Mouse (Mus musculus): Measurements from ENCODE around the gene Clgn. TPM values are rescaled to one million over a fixed set of nuclear protein-coding genes. Genes with fewer than 3 reads are reported as not detected.
"Not testable (repeated sequence)": the region's sequence is repeated elsewhere in the genome, so short reads cannot be mapped to it uniquely, and the experiment has no call there.

Clgn gene
- polyA plus RNA-seq, 1 experiment from 2014 or later = 0.20 TPM

DNA sequence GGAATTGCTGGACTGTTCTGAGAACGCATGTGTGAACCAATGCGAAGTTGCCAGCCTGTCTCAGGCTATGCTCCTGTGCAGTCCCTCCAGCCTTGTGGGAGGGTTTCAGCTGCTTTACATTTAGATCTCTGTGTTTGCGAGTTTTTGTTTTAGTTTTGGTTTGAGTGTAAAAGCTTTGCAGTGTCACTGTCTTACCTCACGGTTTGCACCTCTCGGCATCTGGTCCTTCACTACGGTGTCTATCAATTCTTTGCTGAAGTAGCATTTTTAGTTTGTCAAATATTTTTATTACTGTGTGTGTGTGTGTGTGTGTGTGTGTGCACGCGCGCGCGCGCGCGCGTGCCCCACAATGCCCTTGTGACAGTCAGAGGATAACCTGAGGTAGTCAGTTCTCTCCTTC lies 27.2 kb downstream of the Clgn start:
- no peak for ATAC-seq (ENCODE audit: low FRiP score, low TSS enrichment)
- no peaks in the 10 kb centered on the region for H3K36me3 ChIP-seq (ENCODE audit: control insufficient read depth, insufficient read depth, low read length)
- no peak overlapping the region for H3K9ac ChIP-seq (ENCODE audit: low read depth, low read length)
- H3K4me3 ChIP-seq (ENCODE audit: low read length) = no peak overlapping the region
- WGBS = 95% methylated on average over 15 of the region's 15 CpGs
- H3K9me3 ChIP-seq (ENCODE audit: control insufficient read depth, low read length) = no peaks in the 10 kb centered on the region
- H3K4me2 ChIP-seq (replicated peaks; ENCODE audit: low read depth, low read length) = no peak overlapping the region
- no peaks in the 10 kb centered on the region for H3K4me1 ChIP-seq (ENCODE audit: control insufficient read depth, insufficient read depth, low read length)
- H3K27ac ChIP-seq (ENCODE audit: low read depth, low read length) = no peak overlapping the region
- no peaks in the 10 kb centered on the region for H3K27me3 ChIP-seq (ENCODE audit: control insufficient read depth, insufficient read depth, low read length)

DNA sequence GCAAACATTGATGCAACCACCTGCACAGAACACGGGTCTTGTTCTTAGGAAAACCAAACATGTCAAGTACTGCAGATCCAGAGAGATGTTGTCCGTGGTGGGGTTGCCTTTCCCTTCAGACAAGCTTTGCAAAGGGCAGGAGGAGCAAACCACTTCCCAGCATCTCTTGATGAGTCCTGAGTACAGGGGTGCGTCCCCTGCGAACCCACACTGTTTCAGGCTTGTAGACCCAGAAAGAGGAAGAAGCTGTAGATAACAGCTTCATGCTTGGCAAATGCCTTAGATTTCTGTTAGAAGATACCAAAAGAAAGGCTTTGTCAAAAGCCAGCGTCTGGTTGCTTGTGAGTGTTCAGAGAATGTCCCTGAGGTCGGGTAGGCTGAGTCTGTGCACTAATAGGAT lies 28.3 kb downstream of the Clgn start:
- 80% methylated on average over 6 of the region's 6 CpGs for WGBS
- Histone ChIP-seq H3K4me1 (ENCODE audit: control insufficient read depth, insufficient read depth, low read length) (no peaks in the 10 kb centered on the region), H3K27ac (ENCODE audit: low read depth, low read length) (no peak overlapping the region)

GRCm38 (mm10) chr8:83418805-83419516 lies 29.3 kb downstream of the Clgn start:
- 90% methylated on average over 11 of the region's 11 CpGs for WGBS
- H3K9me3 ChIP-seq (ENCODE audit: control insufficient read depth, low read length) = no peaks in the 10 kb centered on the region
- no peaks in the 10 kb centered on the region for H3K36me3 ChIP-seq (ENCODE audit: control insufficient read depth, insufficient read depth, low read length)
- no peak for ATAC-seq (ENCODE audit: low FRiP score, low TSS enrichment)
- no peak overlapping the region for H3K4me3 ChIP-seq (ENCODE audit: low read length)
- H3K4me1 ChIP-seq (ENCODE audit: control insufficient read depth, insufficient read depth, low read length) = no peaks in the 10 kb centered on the region
- no peak overlapping the region for H3K4me2 ChIP-seq (replicated peaks; ENCODE audit: low read depth, low read length)
- H3K9ac ChIP-seq (ENCODE audit: low read depth, low read length) = no peak overlapping the region
- no peak overlapping the region for H3K27ac ChIP-seq (ENCODE audit: low read depth, low read length)
- H3K27me3 ChIP-seq (ENCODE audit: control insufficient read depth, insufficient read depth, low read length) = no peaks in the 10 kb centered on the region

More for the DNA sequence above, 28.3 kb downstream of the Clgn start:
- no peaks in the 10 kb centered on the region for H3K27me3 ChIP-seq (ENCODE audit: control insufficient read depth, insufficient read depth, low read length)
- no peak overlapping the region for H3K9ac ChIP-seq (ENCODE audit: low read depth, low read length)
- no peaks in the 10 kb centered on the region for H3K36me3 ChIP-seq (ENCODE audit: control insufficient read depth, insufficient read depth, low read length)
- no peak overlapping the region for H3K4me2 ChIP-seq (replicated peaks; ENCODE audit: low read depth, low read length)
- no peaks in the 10 kb centered on the region for H3K9me3 ChIP-seq (ENCODE audit: control insufficient read depth, low read length)
- no peak overlapping the region for H3K4me3 ChIP-seq (ENCODE audit: low read length)
- ATAC-seq (ENCODE audit: low FRiP score, low TSS enrichment) = no peak

DNA sequence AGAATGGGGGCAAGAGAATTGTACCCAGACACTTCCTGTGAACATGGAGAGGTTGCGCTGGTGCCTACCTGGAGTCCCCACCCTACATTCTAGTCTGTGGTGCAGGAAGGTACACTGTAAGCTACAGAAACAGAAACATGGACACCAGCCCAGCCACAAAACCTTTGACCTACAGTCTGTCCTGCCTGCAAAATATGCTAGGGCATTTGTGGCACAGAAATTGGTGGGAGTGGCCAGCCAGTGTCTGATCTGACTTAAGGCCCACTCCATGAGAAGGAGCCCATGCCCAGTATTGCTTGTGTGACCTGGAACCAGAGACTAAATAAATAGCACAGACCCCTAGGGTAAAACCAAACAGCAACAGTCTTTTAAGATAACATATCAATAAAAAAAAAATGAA lies 31.7 kb downstream of the Clgn start:
- ATAC-seq (ENCODE audit: low FRiP score, low TSS enrichment) = no peak
- Histone ChIP-seq H3K27me3 (ENCODE audit: control insufficient read depth, insufficient read depth, low read length) (no peaks in the 10 kb centered on the region), H3K4me3 (ENCODE audit: low read length) (no peak overlapping the region), H3K9me3 (ENCODE audit: control insufficient read depth, low read length) (no peaks in the 10 kb centered on the region), H3K27ac (ENCODE audit: low read depth, low read length) (no peak overlapping the region), H3K4me1 (ENCODE audit: control insufficient read depth, insufficient read depth, low read length) (no peaks in the 10 kb centered on the region), H3K36me3 (ENCODE audit: control insufficient read depth, insufficient read depth, low read length) (no peaks in the 10 kb centered on the region), H3K9ac (ENCODE audit: low read depth, low read length) (no peak overlapping the region), H3K4me2 (replicated peaks; ENCODE audit: low read depth, low read length) (no peak overlapping the region)
- 95% methylated on average over 1 of the region's 1 CpGs for WGBS

- 69% methylated on average over 13 of the region's 13 CpGs for WGBS
- no peaks in the 10 kb centered on the region for H3K4me1 ChIP-seq (ENCODE audit: control insufficient read depth, insufficient read depth, low read length)
These were observed 33.6 kb downstream of the Clgn start for GRCm38 (mm10) chr8:83423032-83423825.

GRCm38 (mm10) chr8:83425202-83425601 lies 35.5 kb downstream of the Clgn start:
- Histone ChIP-seq H3K4me2 (replicated peaks; ENCODE audit: low read depth, low read length) (no peak overlapping the region), H3K4me1 (ENCODE audit: control insufficient read depth, insufficient read depth, low read length) (no peaks in the 10 kb centered on the region), H3K9ac (ENCODE audit: low read depth, low read length) (no peak overlapping the region), H3K9me3 (ENCODE audit: control insufficient read depth, low read length) (no peaks in the 10 kb centered on the region), H3K4me3 (ENCODE audit: low read length) (no peak overlapping the region), H3K27me3 (ENCODE audit: control insufficient read depth, insufficient read depth, low read length) (no peaks in the 10 kb centered on the region), H3K36me3 (ENCODE audit: control insufficient read depth, insufficient read depth, low read length) (no peaks in the 10 kb centered on the region), H3K27ac (ENCODE audit: low read depth, low read length) (no peak overlapping the region)
- ATAC-seq (ENCODE audit: low FRiP score, low TSS enrichment) = no peak
- 89% methylated on average over 6 of the region's 6 CpGs for WGBS

More at GRCm38 (mm10) chr8:83423032-83423825, 33.6 kb downstream of the Clgn start:
- H3K36me3 ChIP-seq (ENCODE audit: control insufficient read depth, insufficient read depth, low read length) = no peaks in the 10 kb centered on the region
- H3K27ac ChIP-seq (ENCODE audit: low read depth, low read length) = no peak overlapping the region
- no peak overlapping the region for H3K4me2 ChIP-seq (replicated peaks; ENCODE audit: low read depth, low read length)
- no peak overlapping the region for H3K4me3 ChIP-seq (ENCODE audit: low read length)
- no peaks in the 10 kb centered on the region for H3K27me3 ChIP-seq (ENCODE audit: control insufficient read depth, insufficient read depth, low read length)
- no peaks in the 10 kb centered on the region for H3K9me3 ChIP-seq (ENCODE audit: control insufficient read depth, low read length)
- no peak for ATAC-seq (ENCODE audit: low FRiP score, low TSS enrichment)
- H3K9ac ChIP-seq (ENCODE audit: low read depth, low read length) = no peak overlapping the region

- Histone ChIP-seq H3K36me3 (ENCODE audit: control insufficient read depth, insufficient read depth, low read length) (no peaks in the 10 kb centered on the region), H3K27ac (ENCODE audit: low read depth, low read length) (no peak overlapping the region), H3K27me3 (ENCODE audit: control insufficient read depth, insufficient read depth, low read length) (no peaks in the 10 kb centered on the region), H3K9me3 (ENCODE audit: control insufficient read depth, low read length) (no peaks in the 10 kb centered on the region), H3K4me3 (ENCODE audit: low read length) (no peak overlapping the region), H3K4me1 (ENCODE audit: control insufficient read depth, insufficient read depth, low read length) (no peaks in the 10 kb centered on the region), H3K4me2 (replicated peaks; ENCODE audit: low read depth, low read length) (no peak overlapping the region), H3K9ac (ENCODE audit: low read depth, low read length) (no peak overlapping the region)
- WGBS = 52% methylated on average over 11 of the region's 11 CpGs
- no peak for ATAC-seq (ENCODE audit: low FRiP score, low TSS enrichment)
These were observed 36.6 kb downstream of the Clgn start for GRCm38 (mm10) chr8:83426104-83426759.

- H3K4me3 ChIP-seq (ENCODE audit: low read length) = no peak overlapping the region
- no peak overlapping the region for H3K9ac ChIP-seq (ENCODE audit: low read depth, low read length)
- WGBS = 70% methylated on average over 7 of the region's 7 CpGs
- H3K27ac ChIP-seq (ENCODE audit: low read depth, low read length) = no peak overlapping the region
- H3K4me1 ChIP-seq (ENCODE audit: control insufficient read depth, insufficient read depth, low read length) = no peaks in the 10 kb centered on the region
- H3K36me3 ChIP-seq (ENCODE audit: control insufficient read depth, insufficient read depth, low read length) = no peaks in the 10 kb centered on the region
- no peaks in the 10 kb centered on the region for H3K27me3 ChIP-seq (ENCODE audit: control insufficient read depth, insufficient read depth, low read length)
- ATAC-seq (ENCODE audit: low FRiP score, low TSS enrichment) = no peak
- H3K4me2 ChIP-seq (replicated peaks; ENCODE audit: low read depth, low read length) = no peak overlapping the region
- no peaks in the 10 kb centered on the region for H3K9me3 ChIP-seq (ENCODE audit: control insufficient read depth, low read length)
These were observed 37.3 kb downstream of the Clgn start for GRCm38 (mm10) chr8:83426949-83427348.

GRCm38 (mm10) chr8:83428621-83429020 lies 39.0 kb downstream of the Clgn start:
- not testable (repeated sequence) for H3K9ac ChIP-seq (ENCODE audit: low read depth, low read length); ATAC-seq (ENCODE audit: low FRiP score, low TSS enrichment); H3K27ac ChIP-seq (ENCODE audit: low read depth, low read length); H3K4me1 ChIP-seq (ENCODE audit: control insufficient read depth, insufficient read depth, low read length); H3K4me2 ChIP-seq (replicated peaks; ENCODE audit: low read depth, low read length); H3K4me3 ChIP-seq (ENCODE audit: low read length); H3K36me3 ChIP-seq (ENCODE audit: control insufficient read depth, insufficient read depth, low read length); H3K9me3 ChIP-seq (ENCODE audit: control insufficient read depth, low read length); H3K27me3 ChIP-seq (ENCODE audit: control insufficient read depth, insufficient read depth, low read length)
- 91% methylated on average over 3 of the region's 3 CpGs for WGBS
